Mouse (Mus musculus) lung, embryonic 15.5 days (tissue): Measurements from ENCODE around the gene Orm3. TPM values are rescaled to one million over a fixed set of nuclear protein-coding genes. Genes with fewer than 3 reads are reported as not detected.
"Not testable (repeated sequence)": the region's sequence is repeated elsewhere in the genome, so short reads cannot be mapped to it uniquely, and the experiment has no call there.

ENCODE experiments used
- ATAC-seq: fragments of 200-750 bp; cut with Nextera tagmentation; 2 replicates; pipeline ENCODE4 v1.8.0; 2017; ENCODE audit warnings: moderate number of reproducible peaks, borderline replicate concordance; ENCODE audit not compliant: low FRiP score, low TSS enrichment; ENCODE audit errors: extremely low read depth
- H3K27ac ChIP-seq: fragments of 300-500 bp; sonication (generic); 2 replicates; pipeline ENCODE4 v1.5.1; 2015; ENCODE audit warnings: moderate library complexity, mild to moderate bottlenecking, inconsistent platforms
- H3K27me3 ChIP-seq: fragments of 300-500 bp; sonication (generic); 2 replicates; pipeline ENCODE4 v1.6.1; 2015; ENCODE audit warnings: inconsistent platforms
- H3K36me3 ChIP-seq: fragments of 300-500 bp; sonication (generic); 2 replicates; pipeline ENCODE4 v1.6.1; 2015; ENCODE audit warnings: inconsistent platforms
- H3K4me1 ChIP-seq: fragments of 300-500 bp; sonication (generic); 2 replicates; pipeline ENCODE4 v1.6.1; 2015; ENCODE audit warnings: inconsistent platforms
- H3K4me2 ChIP-seq: fragments of 300-500 bp; sonication (generic); 2 replicates; pipeline ENCODE4 v1.6.1; 2015; ENCODE audit warnings: inconsistent platforms, mild to moderate bottlenecking, moderate library complexity
- H3K4me3 ChIP-seq: fragments of 300-500 bp; sonication (generic); 2 replicates; pipeline ENCODE4 v1.5.1; 2015; ENCODE audit warnings: mild to moderate bottlenecking, inconsistent platforms
- H3K9ac ChIP-seq: fragments of 300-500 bp; sonication (generic); 2 replicates; pipeline ENCODE4 v1.6.1; 2015; ENCODE audit warnings: inconsistent platforms
- H3K9me3 ChIP-seq: fragments of 300-500 bp; sonication (generic); 2 replicates; pipeline ENCODE4 v1.6.1; 2016; ENCODE audit warnings: inconsistent platforms
- WGBS: fragments of 180-500 bp; shearing (Covaris S2); methylation state at CpG from one replicate; pipeline ENCODE4 v1.1.7; 2015; 5-methylcytosine and 5-hydroxymethylcytosine counted together
- polyA plus RNA-seq: library from polyadenylated mRNA; unstranded; fragments of >200 nt; fragmentation: Nextera tagmentation; extraction: Ambion mirVana; gene quantifications from 2 replicates; pipeline ENCODE4 v1.2.1, GENCODE M21; 2015

Gene Orm3
- polyA plus RNA-seq, result not detected in 2 replicates

DNA sequence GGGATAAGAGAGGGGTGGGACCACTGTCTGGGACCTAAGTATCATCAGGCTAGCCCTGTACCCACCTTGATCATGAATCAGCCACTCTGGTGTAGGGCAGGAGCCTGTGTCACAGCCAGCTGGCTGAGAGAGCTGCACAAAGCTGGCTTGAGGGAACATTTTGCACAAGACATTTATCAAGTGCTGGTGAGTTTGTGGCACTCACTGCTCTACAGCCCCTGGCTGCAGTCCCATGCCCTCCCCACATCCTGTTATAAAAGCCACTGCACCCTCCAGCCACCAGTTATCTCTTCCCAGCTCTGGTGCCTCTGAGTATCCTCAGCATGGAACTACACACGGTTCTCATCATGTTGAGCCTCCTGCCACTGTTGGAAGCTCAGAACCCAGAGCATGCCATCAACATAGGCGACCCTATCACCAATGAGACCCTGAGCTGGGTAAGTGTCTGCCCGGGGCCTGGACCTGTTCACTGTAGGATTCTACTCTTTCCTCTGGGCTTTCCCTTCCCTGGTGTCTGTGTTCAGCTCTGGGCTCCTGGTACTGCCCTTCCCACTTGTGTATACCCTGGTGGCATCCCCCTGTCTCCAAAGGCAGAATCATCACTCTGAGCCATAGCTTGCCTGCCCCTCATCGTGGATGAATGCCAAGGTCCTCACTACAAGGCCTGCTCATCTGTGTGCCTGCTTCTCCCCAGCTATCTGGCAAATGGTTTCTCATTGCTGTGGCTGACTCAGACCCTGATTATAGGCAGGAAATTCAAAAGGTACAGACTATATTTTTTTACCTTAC is at the start of gene Orm3:
Gene Orm3, plus strand, starts transcription at position 286 of the 789 bp plus-strand sequence.
- no peaks in the 10 kb centered on the region for H3K36me3 ChIP-seq
- no peak for ATAC-seq
- no peaks in the 10 kb centered on the region for H3K27me3 ChIP-seq
- no peak within 1 kb of the TSS for H3K27ac ChIP-seq
- no peak within 1 kb of the TSS for H3K4me3 ChIP-seq
- H3K4me2 ChIP-seq, result no peak within 1 kb of the TSS
- H3K9ac ChIP-seq, result no peak within 1 kb of the TSS
- no peaks in the 10 kb centered on the region for H3K4me1 ChIP-seq
- WGBS, result 68% methylated on average over 4 of the region's 4 CpGs
- H3K9me3 ChIP-seq, result no peaks in the 10 kb centered on the region

DNA sequence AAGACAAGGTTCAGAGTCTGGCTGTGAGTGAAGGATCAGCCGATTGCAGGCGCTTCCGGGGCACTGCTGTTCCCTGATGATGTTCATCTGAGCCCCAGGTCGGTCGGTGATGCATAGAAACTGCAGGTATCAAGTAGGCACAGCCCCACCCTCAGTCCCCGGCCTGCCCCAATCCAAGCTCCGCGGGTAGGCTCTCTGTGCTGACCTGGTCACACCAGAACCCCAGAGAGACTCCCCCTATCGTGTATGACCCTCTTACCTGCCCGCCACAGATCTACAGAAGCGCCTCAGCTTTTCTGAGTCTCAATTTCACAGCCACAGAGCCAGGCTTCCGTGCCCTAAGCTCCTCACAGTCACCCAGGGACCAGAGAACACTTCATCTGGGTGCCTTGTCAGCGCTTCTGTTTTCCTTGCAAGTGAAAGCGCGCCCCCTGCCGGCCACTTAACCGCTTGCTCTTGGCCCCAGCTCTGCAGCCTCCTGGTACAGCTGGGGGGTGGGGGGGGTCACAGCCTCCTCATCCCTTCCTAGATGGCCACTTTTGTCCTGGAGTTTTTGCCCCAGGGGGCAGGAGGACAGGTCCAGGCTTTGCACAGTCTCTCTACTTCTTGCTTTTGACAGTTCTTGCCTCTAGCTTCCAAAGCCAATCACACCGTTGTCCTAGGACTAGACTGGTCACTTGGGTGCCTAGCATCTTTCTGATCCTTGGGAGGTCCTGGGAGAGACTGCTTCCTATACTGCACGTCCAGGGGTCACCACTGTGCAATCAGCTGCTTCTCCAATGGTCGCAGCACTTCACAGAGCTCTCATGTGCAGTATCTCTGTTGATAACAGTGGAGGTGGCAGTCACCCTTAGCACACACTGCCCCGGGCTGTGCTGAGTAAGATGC is 48.5 kb upstream of the Orm3 start:
- 34% methylated on average over 21 of the region's 21 CpGs for WGBS
- peak; percentile 59; the same call in 1 of the 2 replicates for ATAC-seq
- H3K9me3 ChIP-seq, result no peaks in the 10 kb centered on the region
- no peak overlapping the region for H3K4me2 ChIP-seq
- no peak overlapping the region for H3K27ac ChIP-seq
- no peak overlapping the region for H3K4me3 ChIP-seq
- H3K4me1 ChIP-seq, result no peaks in the 10 kb centered on the region
- no peaks in the 10 kb centered on the region for H3K27me3 ChIP-seq
- H3K36me3 ChIP-seq, result peaks cover 32% of the 10 kb centered on the region
- H3K9ac ChIP-seq, result no peak overlapping the region

DNA sequence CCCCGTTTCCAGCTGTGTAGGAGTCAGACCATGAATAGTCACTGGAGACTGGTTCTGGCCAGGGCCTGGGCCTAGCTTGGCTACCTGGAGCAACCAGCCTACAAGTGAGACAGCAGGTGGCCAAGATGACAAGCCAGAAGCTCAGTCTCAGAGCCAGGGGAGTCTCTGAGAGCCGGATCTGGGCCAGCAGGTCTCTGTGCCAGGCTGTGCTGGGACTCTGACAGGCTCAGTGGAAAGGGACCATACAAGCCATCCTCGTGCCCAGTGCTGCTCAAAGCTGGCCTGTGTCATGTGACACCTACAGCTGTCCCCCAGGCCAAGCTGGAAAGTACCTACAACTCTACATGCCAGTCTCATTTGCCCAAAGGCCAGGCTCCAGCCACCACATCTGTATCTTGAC is 47.6 kb upstream of the Orm3 start:
- Histone ChIP-seq H3K27ac (no peak overlapping the region), H3K27me3 (no peaks in the 10 kb centered on the region), H3K4me1 (no peaks in the 10 kb centered on the region), H3K9ac (no peak overlapping the region), H3K4me2 (no peak overlapping the region), H3K9me3 (no peaks in the 10 kb centered on the region), H3K36me3 (peaks cover 28% of the 10 kb centered on the region), H3K4me3 (no peak overlapping the region)
- WGBS, result 72% methylated on average over 3 of the region's 3 CpGs
- ATAC-seq, result no peak

DNA sequence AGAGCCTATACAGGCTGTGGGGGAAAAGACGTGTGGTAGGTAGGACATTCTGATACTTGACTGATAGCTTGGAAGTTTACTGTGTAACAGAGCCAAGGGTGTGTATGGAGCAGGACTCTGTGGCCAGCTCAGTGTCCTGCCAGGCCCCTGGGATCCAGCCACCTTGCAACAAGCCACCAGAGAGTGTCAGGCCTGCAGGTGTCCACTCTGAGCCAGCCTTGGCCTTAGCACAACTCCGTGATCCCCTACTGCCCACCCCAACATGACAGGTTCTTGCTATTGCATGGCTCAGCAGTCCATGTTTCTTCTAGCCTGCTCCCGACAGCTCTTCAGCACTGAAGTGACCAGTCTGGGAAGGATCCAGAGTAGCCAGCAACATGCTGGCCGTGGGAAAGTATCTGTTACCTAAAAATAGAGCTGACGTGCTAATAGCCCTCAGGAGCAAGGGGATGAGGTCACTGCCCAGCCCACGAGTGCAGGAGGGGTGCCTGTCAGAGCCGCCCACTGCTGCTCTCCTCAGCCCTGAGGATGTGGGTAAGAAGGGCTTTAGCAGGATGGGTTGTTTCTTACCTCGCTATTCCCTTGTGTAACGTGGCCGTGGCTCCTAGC is 45.6 kb upstream of the Orm3 start:
- H3K4me1 ChIP-seq, result no peaks in the 10 kb centered on the region
- no peak overlapping the region for H3K9ac ChIP-seq
- no peak for ATAC-seq
- no peaks in the 10 kb centered on the region for H3K9me3 ChIP-seq
- 54% methylated on average over 10 of the region's 10 CpGs for WGBS
- no peak overlapping the region for H3K4me3 ChIP-seq
- H3K27ac ChIP-seq, result no peak overlapping the region
- no peaks in the 10 kb centered on the region for H3K27me3 ChIP-seq
- H3K36me3 ChIP-seq, result peaks cover 35% of the 10 kb centered on the region
- no peak overlapping the region for H3K4me2 ChIP-seq

DNA sequence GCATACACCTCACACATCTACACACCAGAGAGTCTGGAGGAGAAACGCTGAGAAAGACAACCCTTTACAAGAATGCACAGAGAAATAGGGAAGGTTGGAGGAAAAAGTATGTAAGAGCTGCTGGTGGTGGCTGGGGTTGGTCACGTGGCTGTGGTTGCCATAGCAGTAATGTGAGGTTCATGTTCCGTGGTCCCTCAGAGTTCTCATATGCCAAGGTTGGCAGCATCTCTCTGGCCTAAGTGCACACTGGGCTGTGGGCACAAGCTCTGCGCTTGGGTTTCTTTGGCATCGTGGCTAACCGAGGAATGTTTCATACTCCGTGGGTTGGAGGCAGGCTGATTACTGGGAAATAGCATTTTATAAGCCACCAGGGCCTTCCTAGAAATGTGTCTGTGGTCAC is 44.5 kb upstream of the Orm3 start:
- no peak overlapping the region for H3K4me3 ChIP-seq
- H3K4me2 ChIP-seq, result no peak overlapping the region
- no peak overlapping the region for H3K9ac ChIP-seq
- peaks cover 35% of the 10 kb centered on the region for H3K36me3 ChIP-seq
- 91% methylated on average over 7 of the region's 7 CpGs for WGBS
- H3K27ac ChIP-seq, result no peak overlapping the region
- H3K27me3 ChIP-seq, result no peaks in the 10 kb centered on the region
- no peaks in the 10 kb centered on the region for H3K4me1 ChIP-seq
- H3K9me3 ChIP-seq, result no peaks in the 10 kb centered on the region
- no peak for ATAC-seq

DNA sequence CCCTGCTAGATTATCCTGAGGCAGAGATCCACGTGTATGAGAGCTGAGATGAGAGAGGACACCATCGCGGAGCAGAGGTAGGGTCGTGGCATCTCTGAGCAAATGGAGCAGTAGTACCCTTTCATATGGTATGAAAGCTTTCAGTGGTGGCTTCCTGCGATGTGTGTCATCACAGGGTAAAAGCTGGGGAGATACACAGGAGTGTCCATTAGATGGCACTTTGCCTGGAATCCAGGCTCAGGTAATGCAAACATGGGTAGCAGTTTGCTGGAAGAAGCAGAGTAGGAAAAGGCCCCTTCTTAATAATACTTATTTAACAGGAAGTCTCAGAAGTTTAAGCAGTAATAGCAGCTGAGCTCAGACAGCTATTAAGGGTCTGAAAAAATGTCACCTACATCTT is 41.9 kb upstream of the Orm3 start:
- H3K4me3 ChIP-seq, result no peak overlapping the region
- H3K4me2 ChIP-seq, result no peak overlapping the region
- H3K36me3 ChIP-seq, result peaks cover 38% of the 10 kb centered on the region; the same call in 1 of the 2 replicates
- no peak overlapping the region for H3K9ac ChIP-seq
- whole genome bisulfite sequencing, result 71% methylated on average over 5 of the region's 5 CpGs
- no peaks in the 10 kb centered on the region for H3K9me3 ChIP-seq
- no peak overlapping the region for H3K27ac ChIP-seq
- ATAC-seq, result no peak
- no peaks in the 10 kb centered on the region for H3K27me3 ChIP-seq
- no peaks in the 10 kb centered on the region for H3K4me1 ChIP-seq

DNA sequence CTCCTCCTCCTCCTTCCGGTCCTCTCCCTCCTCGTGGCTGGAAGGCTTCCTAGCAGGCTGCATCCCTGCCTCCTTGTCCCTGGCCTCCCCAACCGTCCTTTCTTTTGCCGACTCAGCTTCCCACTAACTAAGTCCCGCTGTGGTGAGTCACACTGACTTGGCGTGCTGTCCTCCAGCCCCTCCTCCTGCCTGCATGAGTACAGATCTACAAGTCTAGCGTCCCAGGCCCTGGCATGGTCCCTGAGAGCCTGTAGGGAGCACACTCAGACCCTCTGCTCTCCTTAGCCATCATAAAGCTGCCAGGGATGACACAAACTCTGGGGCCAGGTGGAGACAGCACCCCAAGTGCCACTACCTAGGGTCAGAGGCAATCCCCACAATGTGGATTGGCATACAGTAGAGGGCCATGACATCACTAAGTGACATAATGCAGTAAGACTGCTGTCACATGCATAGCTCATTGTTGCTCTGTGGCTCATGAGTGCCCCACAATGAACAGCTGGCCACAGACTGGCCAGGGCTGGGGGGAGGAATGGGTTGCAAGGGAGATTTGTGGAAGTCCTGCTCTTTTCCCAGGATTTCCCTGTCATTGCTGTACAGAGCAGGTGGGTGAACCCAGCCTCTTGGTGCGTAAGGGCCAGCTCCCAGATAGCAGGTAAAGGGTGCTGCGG is 39.8 kb upstream of the Orm3 start:
- no peak overlapping the region for H3K27ac ChIP-seq
- H3K4me3 ChIP-seq, result no peak overlapping the region

DNA sequence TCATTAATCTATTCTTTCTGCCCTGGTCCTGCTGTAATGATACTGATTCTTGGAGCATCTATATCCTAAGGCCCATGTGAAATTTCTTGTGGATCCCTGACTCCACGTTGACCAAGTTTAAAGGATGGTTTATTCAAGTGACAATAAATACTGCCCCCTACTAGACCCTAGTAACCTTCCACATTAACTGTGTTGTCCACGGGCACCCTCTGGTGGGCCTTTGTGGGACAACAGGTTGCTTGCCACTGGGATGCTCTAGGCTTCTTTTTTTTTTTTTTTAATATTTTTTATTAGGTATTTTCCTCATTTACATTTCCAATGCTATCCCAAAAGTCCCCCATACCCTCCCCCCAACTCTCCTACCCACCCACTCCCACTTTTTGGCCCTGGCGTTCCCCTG is 36.4 kb upstream of the Orm3 start:
- peaks cover 61% of the 10 kb centered on the region for H3K36me3 ChIP-seq
- ATAC-seq, result not testable (repeated sequence)
- WGBS, result 29% methylated on average over 3 of the region's 3 CpGs

More for the DNA sequence above, 39.8 kb upstream of the Orm3 start:
- H3K4me1 ChIP-seq, result no peaks in the 10 kb centered on the region
- H3K4me2 ChIP-seq, result no peak overlapping the region
- H3K9ac ChIP-seq, result no peak overlapping the region
- ATAC-seq, result no peak; the same call in 1 of the 2 replicates
- no peaks in the 10 kb centered on the region for H3K9me3 ChIP-seq
- 60% methylated on average over 9 of the region's 9 CpGs for WGBS
- H3K36me3 ChIP-seq, result peaks cover 33% of the 10 kb centered on the region
- H3K27me3 ChIP-seq, result no peaks in the 10 kb centered on the region

DNA sequence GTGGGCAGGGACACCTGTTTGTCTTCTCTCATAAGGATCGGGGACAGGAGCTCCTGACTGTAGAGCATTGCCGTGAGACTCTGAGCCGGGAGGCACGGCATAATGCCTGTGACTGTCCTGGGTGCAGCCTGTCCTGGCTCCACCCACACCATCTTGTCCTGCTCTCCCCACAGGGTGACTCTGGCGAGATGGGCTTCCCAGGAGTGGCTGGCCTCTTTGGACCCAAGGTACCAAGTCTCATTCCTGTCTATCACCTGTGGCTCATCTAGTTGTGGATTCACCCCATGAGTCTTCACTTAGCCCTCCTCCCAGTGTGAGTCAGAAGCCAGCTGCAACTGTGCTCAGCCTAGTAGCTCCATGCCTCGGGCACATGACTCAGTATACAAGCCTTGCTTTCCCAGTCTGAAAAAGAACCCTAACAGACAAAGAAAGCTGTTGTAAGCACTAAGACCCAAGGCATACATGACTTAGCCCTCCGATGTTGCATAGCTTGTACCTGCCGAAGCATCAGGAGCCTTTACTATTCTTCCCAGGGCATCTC is 32.6 kb upstream of the Orm3 start:
- WGBS, result 80% methylated on average over 8 of the region's 8 CpGs
- Histone ChIP-seq H3K36me3 (peaks cover 68% of the 10 kb centered on the region), H3K9me3 (no peaks in the 10 kb centered on the region), H3K9ac (no peak overlapping the region), H3K4me1 (no peaks in the 10 kb centered on the region), H3K27ac (no peak overlapping the region), H3K4me2 (no peak overlapping the region), H3K4me3 (no peak overlapping the region), H3K27me3 (no peaks in the 10 kb centered on the region)
- ATAC-seq, result no peak

More for the DNA sequence above, 36.4 kb upstream of the Orm3 start:
- not testable (repeated sequence) for H3K4me2 ChIP-seq, H3K4me1 ChIP-seq, H3K9me3 ChIP-seq, H3K27me3 ChIP-seq, H3K4me3 ChIP-seq, H3K27ac ChIP-seq, H3K9ac ChIP-seq

DNA sequence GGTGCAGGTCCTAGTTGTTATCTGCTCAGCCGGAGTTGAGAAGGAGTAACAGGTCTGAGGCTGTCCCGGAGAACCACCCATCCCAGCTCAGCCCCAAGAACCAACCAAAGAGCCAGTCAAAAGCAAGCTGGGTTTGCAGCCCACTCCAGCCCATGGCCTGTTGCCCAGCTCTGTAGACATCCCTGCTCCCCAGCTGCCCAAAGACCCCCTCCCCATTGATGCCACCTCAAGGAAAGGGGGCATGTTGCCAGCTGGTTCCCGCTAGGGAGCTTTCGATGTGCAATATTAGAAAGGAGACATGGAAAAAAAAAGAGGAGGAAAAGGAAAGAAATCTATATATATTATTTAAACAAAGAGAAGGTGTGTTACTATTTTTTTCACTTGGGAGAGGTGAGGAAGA is 22.6 kb upstream of the Orm3 start:
- no peak overlapping the region for H3K9ac ChIP-seq
- H3K36me3 ChIP-seq, result peaks cover 46% of the 10 kb centered on the region
- no peaks in the 10 kb centered on the region for H3K27me3 ChIP-seq
- H3K4me2 ChIP-seq, result no peak overlapping the region
- no peaks in the 10 kb centered on the region for H3K9me3 ChIP-seq
- H3K4me3 ChIP-seq, result no peak overlapping the region
- no peaks in the 10 kb centered on the region for H3K4me1 ChIP-seq
- no peak overlapping the region for H3K27ac ChIP-seq
- WGBS, result 88% methylated on average over 4 of the region's 4 CpGs
- no peak for ATAC-seq

DNA sequence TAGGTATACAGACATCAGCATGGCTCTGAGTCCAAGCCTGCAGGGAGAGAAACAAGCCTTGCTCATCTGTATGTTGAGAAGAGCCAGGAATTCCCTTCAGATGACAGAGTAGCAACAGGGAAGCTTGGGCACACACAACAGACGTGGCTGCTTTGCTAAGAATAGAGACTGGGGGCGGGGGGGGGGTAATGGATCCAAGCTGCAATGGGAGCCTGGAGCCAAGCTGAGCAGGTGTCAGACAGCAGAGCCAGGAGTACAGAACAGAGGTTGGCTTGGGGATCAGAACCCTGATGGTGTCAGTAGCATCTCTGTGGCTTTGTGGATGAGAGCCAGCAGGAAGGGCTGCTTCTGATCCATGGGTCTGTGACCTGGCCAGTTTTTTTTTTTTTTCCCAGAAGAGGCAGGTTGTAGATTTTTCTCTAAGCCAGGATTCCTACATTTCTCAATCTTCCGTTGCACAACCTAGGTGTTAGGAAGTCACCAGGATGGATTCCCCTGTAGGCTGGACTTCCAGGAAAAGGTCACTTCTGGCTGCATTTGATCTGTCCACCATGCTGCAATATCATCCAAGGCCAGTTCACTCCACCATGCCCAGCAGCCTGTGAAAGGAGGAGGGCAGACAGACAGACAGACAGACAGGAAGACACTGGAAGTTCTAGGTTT is 17.4 kb upstream of the Orm3 start:
- ATAC-seq, result no peak
- H3K4me2 ChIP-seq, result no peak overlapping the region

More for the DNA sequence above, 17.4 kb upstream of the Orm3 start:
- WGBS, result 58% methylated on average over 3 of the region's 3 CpGs
- Histone ChIP-seq H3K4me1 (no peaks in the 10 kb centered on the region), H3K9ac (no peak overlapping the region), H3K36me3 (peaks cover 10% of the 10 kb centered on the region), H3K27ac (no peak overlapping the region), H3K9me3 (no peaks in the 10 kb centered on the region), H3K27me3 (no peaks in the 10 kb centered on the region), H3K4me3 (no peak overlapping the region)
